Mouse (Mus musculus) brain, embryonic 14.5 days (tissue): ENCODE data around the gene Gpank1.

Source experiments
- CTCF ChIP-seq: fragments of 200-500 bp; IDR thresholded peaks from 2 replicates; pipeline ENCODE4 v1.5.1; 2012; ENCODE audit warnings: inconsistent platforms, mild to moderate bottlenecking, moderate library complexity, borderline replicate concordance; ENCODE audit not compliant: insufficient read depth, insufficient read length; ENCODE audit errors: extremely low read depth
- POLR2A ChIP-seq: fragments of 200-500 bp; IDR thresholded peaks from 2 replicates; pipeline ENCODE4 v1.6.1; 2012; ENCODE audit warnings: mild to moderate bottlenecking, inconsistent platforms, borderline replicate concordance; ENCODE audit not compliant: poor library complexity, insufficient read depth, insufficient read length, severe bottlenecking; ENCODE audit errors: extremely low read depth

- TF ChIP-seq POLR2A = no peak
- no peak for TF ChIP-seq CTCF
Observed at GRCm38 (mm10) chr17:35090166-35090932, 30.9 kb upstream of the Gpank1 start.
